25 mouse cellular contexts compared by ENCODE assay signal in genomic region chr16:33700584-33700983, GRCm38 (mm10). TPM values are rescaled to one million over a fixed set of nuclear protein-coding genes. Genes with fewer than 3 reads are reported as not detected.
DNase-seq lines count a peak whose midpoint lies in the region; ATAC-seq and TF ChIP-seq lines count a peak whose summit lies in the region.
"Had no signal": no experiment of that assay in that cellular context is flagged by ENCODE, and none has a peak within 500 bp of the region (broad histone marks: within the 10 kb centered on the region; RNA-seq: fewer than 3 reads in every experiment).

No protein-coding gene starts in this region.

- no peak overlapping the region for H3K9ac ChIP-seq in forebrain, embryonic 16.5 days (replicated peaks; ENCODE audit: low read depth, low read length)
- no peak overlapping the region for H3K9ac ChIP-seq in forebrain, embryonic 13.5 days
- no peak overlapping the region; the same call in 1 of the 2 replicates for H3K9ac ChIP-seq in hindbrain, postnatal 0 days (replicated peaks; ENCODE audit: low read length)
- H3K9ac ChIP-seq in hindbrain, embryonic 16.5 days (ENCODE audit: low read depth, low read length) = no peak overlapping the region
- H3K9ac ChIP-seq in CH12.LX (ENCODE audit: insufficient read depth, low read depth) = no peak overlapping the region
- H3K9ac ChIP-seq: heart, embryonic 12.5 days; liver, embryonic 14.5 days had no signal

- no peak for TF ChIP-seq RAD21 in CH12.LX (IDR thresholded peaks at IDR 0.05; ENCODE audit: low read depth, low read length)

- H3K4me3 ChIP-seq in forebrain, embryonic 16.5 days (replicated peaks; ENCODE audit: low read length) = no peak overlapping the region
- no peak overlapping the region for H3K4me3 ChIP-seq in forebrain, embryonic 13.5 days
- no peak overlapping the region for H3K4me3 ChIP-seq in hindbrain, postnatal 0 days (ENCODE audit: low read length)
- H3K4me3 ChIP-seq in hindbrain, embryonic 16.5 days (ENCODE audit: low read length) = no peak overlapping the region
- peak overlapping the region in 1 of 3 experiments; percentile 9 for H3K4me3 ChIP-seq in CH12.LX (replicated peaks in 1 of 3; ENCODE audit: low read depth in 2 of 3, low read length in 2 of 3, poor library complexity in 1 of 3)
- H3K4me3 ChIP-seq in cortical plate, adult 2 months (ENCODE audit: insufficient read depth, low read length) = no peak overlapping the region
- H3K4me3 ChIP-seq: heart, embryonic 12.5 days had no signal

- 0 out of 2 replicates have a peak, but pooled peaks have one; percentile 35 for TF ChIP-seq POLR2A in CH12.LX (IDR thresholded peaks at IDR 0.05; ENCODE audit: low read depth, low read length)
- TF ChIP-seq POLR2A in cortical plate, adult 2 months (IDR thresholded peaks at IDR 0.05; ENCODE audit: extremely low read depth, insufficient read depth, low read length) = no peak

- H3K27me3 ChIP-seq in forebrain, embryonic 16.5 days (replicated peaks; ENCODE audit: control insufficient read depth, insufficient read depth, low read length) = no peaks in the 10 kb centered on the region
- no peaks in the 10 kb centered on the region for H3K27me3 ChIP-seq in forebrain, embryonic 13.5 days
- H3K27me3 ChIP-seq in hindbrain, postnatal 0 days (ENCODE audit: insufficient read depth, low read length) = no peaks in the 10 kb centered on the region
- H3K27me3 ChIP-seq in hindbrain, embryonic 16.5 days (replicated peaks; ENCODE audit: control insufficient read depth, insufficient read depth, low read length) = no peaks in the 10 kb centered on the region
- no peaks in the 10 kb centered on the region for H3K27me3 ChIP-seq in CH12.LX (replicated peaks)
- H3K27me3 ChIP-seq: heart, embryonic 12.5 days had no signal

- in situ Hi-C loops in CH12.LX (cut with MboI; ENCODE audit: low pct_ligation_motif_present, low pct_unique_long_range_greater_than_20kb, low sequenced_read_pairs) = no loop called here

- ATAC-seq in forebrain, embryonic 16.5 days = peak; percentile 7; the same call in 1 of the 2 replicates
- no peak for ATAC-seq in forebrain, embryonic 13.5 days
- ATAC-seq in hindbrain, postnatal 0 days = peak; percentile 48; the same call in 1 of the 2 replicates
- ATAC-seq in hindbrain, embryonic 16.5 days = no peak

- H3K27ac ChIP-seq in forebrain, embryonic 16.5 days (ENCODE audit: low read length) = no peak overlapping the region
- H3K27ac ChIP-seq in forebrain, embryonic 13.5 days = no peak overlapping the region; the same call in 1 of the 2 replicates
- H3K27ac ChIP-seq in hindbrain, postnatal 0 days = no peak overlapping the region
- no peak overlapping the region for H3K27ac ChIP-seq in hindbrain, embryonic 16.5 days (ENCODE audit: low read depth, low read length)
- peak overlapping the region; percentile 15; the same call in 1 of the 2 replicates for H3K27ac ChIP-seq in CH12.LX (ENCODE audit: insufficient read depth, low read depth)
- H3K27ac ChIP-seq in cortical plate, adult 2 months (ENCODE audit: insufficient read depth, low read length) = peak overlapping the region; percentile 18; the same call in 1 of the 2 replicates
- H3K27ac ChIP-seq: liver, embryonic 14.5 days had no signal

- no peaks in the 10 kb centered on the region for H3K36me3 ChIP-seq in forebrain, embryonic 16.5 days (ENCODE audit: control insufficient read depth, insufficient read depth)
- peaks cover 5% of the 10 kb centered on the region; the same call in 1 of the 2 replicates for H3K36me3 ChIP-seq in forebrain, embryonic 13.5 days (ENCODE audit: poor library complexity, severe bottlenecking)
- no peaks in the 10 kb centered on the region for H3K36me3 ChIP-seq in hindbrain, postnatal 0 days (ENCODE audit: insufficient read depth, low read length)
- no peaks in the 10 kb centered on the region for H3K36me3 ChIP-seq in hindbrain, embryonic 16.5 days (ENCODE audit: control insufficient read depth, insufficient read depth, low read length)
- peaks cover 16 to 71% of the 10 kb centered on the region in 2 experiments for H3K36me3 ChIP-seq in CH12.LX (replicated peaks in 1 of 2; ENCODE audit: control insufficient read depth in 1 of 2, insufficient read depth in 1 of 2, low read length in 1 of 2)

- no peak overlapping the region for H3K4me2 ChIP-seq in forebrain, embryonic 16.5 days (ENCODE audit: low read length)
- no peak overlapping the region for H3K4me2 ChIP-seq in forebrain, embryonic 13.5 days
- no peak overlapping the region for H3K4me2 ChIP-seq in hindbrain, postnatal 0 days (ENCODE audit: low read depth, low read length)
- H3K4me2 ChIP-seq in hindbrain, embryonic 16.5 days (ENCODE audit: low read length) = no peak overlapping the region
- H3K4me2 ChIP-seq in CH12.LX (ENCODE audit: insufficient read depth, low read depth, poor library complexity, severe bottlenecking) = no peak overlapping the region
- H3K4me2 ChIP-seq: heart, embryonic 12.5 days had no signal

- H3K4me1 ChIP-seq in forebrain, embryonic 16.5 days (replicated peaks; ENCODE audit: control insufficient read depth, insufficient read depth, low read length) = peaks cover 50% of the 10 kb centered on the region
- H3K4me1 ChIP-seq in forebrain, embryonic 13.5 days = peaks cover 84% of the 10 kb centered on the region
- peaks cover 10% of the 10 kb centered on the region for H3K4me1 ChIP-seq in hindbrain, postnatal 0 days (ENCODE audit: insufficient read depth, low read length)
- H3K4me1 ChIP-seq in hindbrain, embryonic 16.5 days (ENCODE audit: control insufficient read depth, insufficient read depth, low read depth, low read length) = peaks cover 17% of the 10 kb centered on the region
- peaks cover 50 to 95% of the 10 kb centered on the region in 2 experiments for H3K4me1 ChIP-seq in CH12.LX (ENCODE audit: control insufficient read depth in 1 of 2, insufficient read depth in 2 of 2)
- peaks cover 14% of the 10 kb centered on the region for H3K4me1 ChIP-seq in cortical plate, adult 2 months (ENCODE audit: control insufficient read depth, insufficient read depth, low read length)

- dilution Hi-C loops in CH12.LX (cut with MboI; ENCODE audit: extremely low pct_ligation_motif_present, extremely low pct_unique_long_range_greater_than_20kb, low sequenced_read_pairs) = no loop called here

- H3K79me2 ChIP-seq in CH12.LX (replicated peaks; ENCODE audit: control insufficient read depth, extremely low read depth, insufficient read depth, poor library complexity, severe bottlenecking) = peaks cover 90% of the 10 kb centered on the region

- TF ChIP-seq EP300 in CH12.LX (IDR thresholded peaks at IDR 0.05; ENCODE audit: low read length) = no peak

- H3K9me3 ChIP-seq in forebrain, embryonic 16.5 days (ENCODE audit: control insufficient read depth, low read length) = no peaks in the 10 kb centered on the region
- H3K9me3 ChIP-seq in forebrain, embryonic 13.5 days (replicated peaks) = no peaks in the 10 kb centered on the region
- H3K9me3 ChIP-seq in hindbrain, postnatal 0 days (ENCODE audit: low read length) = no peaks in the 10 kb centered on the region
- no peaks in the 10 kb centered on the region for H3K9me3 ChIP-seq in hindbrain, embryonic 16.5 days (ENCODE audit: control insufficient read depth, low read length)
- no peaks in the 10 kb centered on the region for H3K9me3 ChIP-seq in CH12.LX (replicated peaks; ENCODE audit: low read length)
- H3K9me3 ChIP-seq: heart, embryonic 12.5 days had no signal

- no peak for DNase-seq in hindbrain, postnatal 0 days (ENCODE audit: low spot score)
- no peak for DNase-seq in CH12.LX (ENCODE audit: extremely low read depth)
- no peak for DNase-seq in adrenal gland, adult 18-20 months (ENCODE audit: low spot score in 2 of 2)
- DNase-seq in right cerebral cortex, adult 18-20 months = no peak
- DNase-seq: adrenal gland, adult 2 months; adrenal gland, postnatal 36 days; cerebellum, adult 8-10 months; cerebellum, postnatal 36 days; embryo, embryonic 11 days; gastrocnemius, postnatal 36 days; heart, adult 18-20 months; kidney, adult 11 months; kidney, postnatal 14 days; layer of hippocampus, adult 9-11 months; liver; lung, adult 2 months; lung, postnatal 14 days; spleen, adult 18-20 months; thymus, postnatal 25 days had no signal

- 46% methylated on average over 5 of the region's 5 CpGs for WGBS in forebrain, embryonic 16.5 days
- 61% methylated on average over 5 of the region's 5 CpGs for WGBS in forebrain, embryonic 13.5 days
- 42% methylated on average over 5 of the region's 5 CpGs for WGBS in hindbrain, postnatal 0 days
- 63% methylated on average over 5 of the region's 5 CpGs for WGBS in hindbrain, embryonic 16.5 days

- no peak for TF ChIP-seq CTCF in hindbrain, postnatal 0 days (IDR thresholded peaks at IDR 0.05; ENCODE audit: low read depth)
- TF ChIP-seq CTCF in CH12.LX (conservative IDR thresholded peaks at IDR 0.05 in 1 of 2, IDR thresholded peaks at IDR 0.05 in 1 of 2; ENCODE audit: low read depth in 2 of 2, low read length in 2 of 2) = no peak
- no peak for TF ChIP-seq CTCF in cortical plate, adult 2 months (IDR thresholded peaks at IDR 0.05; ENCODE audit: extremely low read depth, insufficient read depth, low read length)

TF ChIP-seq in CH12.LX, 34 proteins besides CTCF, POLR2A, EP300 and RAD21 (continues in another document):
- TF ChIP-seq SMC3 (IDR thresholded peaks at IDR 0.05; ENCODE audit: low read depth, low read length) (no peak), MAX (IDR thresholded peaks at IDR 0.05; ENCODE audit: low read length) (no peak), CHD1 (IDR thresholded peaks at IDR 0.05; ENCODE audit: low read depth, low read length) (no peak), USF1 (IDR thresholded peaks at IDR 0.05; ENCODE audit: low read depth, low read length) (no peak), USF2 (conservative IDR thresholded peaks at IDR 0.05; ENCODE audit: low read depth, low read length) (no peak), MXI1 (IDR thresholded peaks at IDR 0.05; ENCODE audit: low read depth, low read length) (no peak), NRF1 (IDR thresholded peaks at IDR 0.05; ENCODE audit: low read depth, low read length) (no peak), BHLHE40 (IDR thresholded peaks at IDR 0.05; ENCODE audit: low read depth, low read length) (no peak), NELFE (IDR thresholded peaks at IDR 0.05; ENCODE audit: low read depth, low read length) (no peak), SIN3A (IDR thresholded peaks at IDR 0.05; ENCODE audit: low read length) (no peak), MEF2A (IDR thresholded peaks at IDR 0.05; ENCODE audit: borderline replicate concordance, low read depth, low read length) (no peak)

RNA-seq across cellular contexts. Expression of gene Heg1, which starts 16.4 kb away (rescaled TPM):
- polyA plus RNA-seq in forebrain, embryonic 16.5 days (2015; fragmentation: Nextera tagmentation; extraction: Ambion mirVana) = 18.6 and 19.7 TPM in 2 replicates
- polyA plus RNA-seq in forebrain, embryonic 13.5 days (2015; fragmentation: Nextera tagmentation; extraction: Ambion mirVana) = 21.3 and 22.3 TPM in 2 replicates
- 22.8 and 30.4 TPM in 2 replicates for total RNA-seq in hindbrain, postnatal 0 days (2014; rRNA removed)
- 7.2 and 8.1 TPM in 2 replicates for polyA plus RNA-seq in hindbrain, postnatal 0 days (2015; fragmentation: Nextera tagmentation; extraction: Ambion mirVana)
- 7.2 and 10.0 TPM in 2 replicates for polyA plus RNA-seq in hindbrain, embryonic 16.5 days (2015; fragmentation: Nextera tagmentation; extraction: Ambion mirVana)
- 52.3 and 77.1 TPM in 2 replicates for total RNA-seq in CH12.LX (2012; rRNA removed)
- 33.5 and 40.8 TPM in 2 replicates for total RNA-seq in CH12.LX (2014; rRNA removed)
- 49.2 and 67.2 TPM in 2 replicates for polyA plus RNA-seq in CH12.LX (2012; ENCODE audit: insufficient read length, low read depth)
- 17.0 and 17.5 TPM in 2 replicates for polyA plus RNA-seq in cortical plate, adult 2 months (2012; rRNA removed)
- 10 to 100 TPM; 41.2 to 56.9 TPM for total RNA-seq in adrenal gland, adult 18-20 months (2021)

Comparison
In these comparisons a context has a peak if more than half of its experiments do, and no peak if none do; other contexts are left out.
1. ATAC-seq: peak in forebrain, embryonic 16.5 days (single experiment) and hindbrain, postnatal 0 days (single experiment); none in forebrain, embryonic 13.5 days (single experiment) and hindbrain, embryonic 16.5 days (single experiment).
2. H3K27ac ChIP-seq: peak in CH12.LX (single experiment) and cortical plate, adult 2 months (single experiment); none in forebrain, embryonic 16.5 days (single experiment), forebrain, embryonic 13.5 days (single experiment), hindbrain, postnatal 0 days (single experiment) and hindbrain, embryonic 16.5 days (single experiment).